Mouse (Mus musculus) layer of hippocampus, adult 8-10 months (tissue): ENCODE results near the gene Rad23b. TPM values are rescaled to one million over a fixed set of nuclear protein-coding genes. Genes with fewer than 3 reads are reported as not detected.
A peak's percentile ranks its signal among the peaks of the same experiment; 100 is the strongest.
"Not testable (repeated sequence)": the region's sequence is repeated elsewhere in the genome, so short reads cannot be mapped to it uniquely, and the experiment has no call there.

Experiments
- DNase-seq, 2 experiments: peaks; one replicate each; pipeline ENCODE4 v3.0.0; 2022; ENCODE audit warnings: low spot score in 2 of 2
- total RNA-seq, 4 experiments: library from RNA; stranded (reverse); gene quantifications; 2 replicates each; pipeline ENCODE4 v1.2.4; 2022

Gene Rad23b
- total RNA-seq, 4 experiments from 2014 or later: 171 to 185 (median 176) TPM

- no peak for DNase-seq
Measured at GRCm38 (mm10) chr4:55354038-55354437, 4.2 kb downstream of the Rad23b start.

GRCm38 (mm10) chr4:55355845-55356244 is 6.0 kb downstream of the Rad23b start:
- no peak for DNase-seq

GRCm38 (mm10) chr4:55356726-55357125 is 6.9 kb downstream of the Rad23b start:
- no peak for DNase-seq

- no peak for DNase-seq
Measured at GRCm38 (mm10) chr4:55363866-55364265, 14.0 kb downstream of the Rad23b start.

- no peak for DNase-seq
Measured at GRCm38 (mm10) chr4:55364374-55364773, 14.5 kb downstream of the Rad23b start.

- DNase-seq: no peak
Measured at GRCm38 (mm10) chr4:55366014-55366413, 16.2 kb downstream of the Rad23b start.

- DNase-seq: no peak
Measured at GRCm38 (mm10) chr4:55370127-55370526, 20.3 kb downstream of the Rad23b start.

- no peak for DNase-seq
Measured at GRCm38 (mm10) chr4:55371355-55371754, 21.5 kb downstream of the Rad23b start.

GRCm38 (mm10) chr4:55382350-55382749 is 32.5 kb downstream of the Rad23b start:
- DNase-seq: no peak

GRCm38 (mm10) chr4:55386768-55387167 is 36.9 kb downstream of the Rad23b start:
- no peak for DNase-seq

- no peak for DNase-seq
Measured at GRCm38 (mm10) chr4:55391480-55391879, 41.6 kb downstream of the Rad23b start.

- no peak for DNase-seq
Measured at GRCm38 (mm10) chr4:55392445-55392844, 42.6 kb downstream of the Rad23b start.

GRCm38 (mm10) chr4:55397911-55398762 is 48.3 kb downstream of the Rad23b start:
- no peak for DNase-seq

- no peak for DNase-seq
Measured at GRCm38 (mm10) chr4:55398901-55399300, 49.1 kb downstream of the Rad23b start.

- no peak for DNase-seq
Measured at GRCm38 (mm10) chr4:55405329-55405728, 55.5 kb downstream of the Rad23b start.

- DNase-seq: no peak
Measured at GRCm38 (mm10) chr4:55406558-55406957, 56.7 kb downstream of the Rad23b start.

- DNase-seq: no peak
Measured at GRCm38 (mm10) chr4:55408081-55408480, 58.2 kb downstream of the Rad23b start.

- DNase-seq: no peak
Measured at GRCm38 (mm10) chr4:55409025-55409424, 59.2 kb downstream of the Rad23b start.

GRCm38 (mm10) chr4:55409578-55410224 is 59.9 kb downstream of the Rad23b start:
- DNase-seq: not testable (repeated sequence)

GRCm38 (mm10) chr4:55415864-55416263 is 66.0 kb downstream of the Rad23b start:
- peak in 1 of 2 experiments; percentile 26 for DNase-seq

GRCm38 (mm10) chr4:55426250-55426649 is 76.4 kb downstream of the Rad23b start:
- no peak for DNase-seq
